Mouse (Mus musculus) lung, postnatal 0 days (tissue): ENCODE results near the gene Slain2. TPM values are rescaled to one million over a fixed set of nuclear protein-coding genes. Genes with fewer than 3 reads are reported as not detected.

Experiments used
- ATAC-seq: fragments of 200-750 bp; cut with Nextera tagmentation; 2 replicates; pipeline ENCODE4 v1.8.0; 2017; ENCODE audit warnings: moderate library complexity
- DNase-seq: peaks from one replicate; pipeline ENCODE4 v3.0.0-alpha.2; 2016; ENCODE audit warnings: low spot score
- H3K27ac ChIP-seq: fragments of 300-500 bp; sonication (generic); 2 replicates; pipeline ENCODE4 v1.5.1; 2014; ENCODE audit warnings: antibody characterized with exemption, mild to moderate bottlenecking, low read length, mixed read lengths
- H3K27me3 ChIP-seq: fragments of 300-500 bp; sonication (generic); replicated peaks from 2 replicates; pipeline ENCODE4 v1.6.1; 2014; ENCODE audit warnings: low read length, mixed read lengths; ENCODE audit not compliant: insufficient read depth
- H3K36me3 ChIP-seq: fragments of 300-500 bp; sonication (generic); 2 replicates; pipeline ENCODE4 v1.6.1; 2014; ENCODE audit warnings: low read length, mixed read lengths; ENCODE audit not compliant: insufficient read depth
- H3K4me1 ChIP-seq: fragments of 300-500 bp; sonication (generic); 2 replicates; pipeline ENCODE4 v1.6.1; 2014; ENCODE audit warnings: antibody characterized with exemption, low read depth, low read length, mixed read lengths; ENCODE audit not compliant: insufficient read depth
- H3K4me2 ChIP-seq: fragments of 300-500 bp; sonication (generic); replicated peaks from 2 replicates; pipeline ENCODE4 v1.6.1; 2014; ENCODE audit warnings: low read depth, mild to moderate bottlenecking, low read length, moderate library complexity, mixed read lengths
- H3K4me3 ChIP-seq: fragments of 300-500 bp; sonication (generic); 2 replicates; pipeline ENCODE4 v1.5.1; 2014; ENCODE audit warnings: low read depth, low read length
- H3K9ac ChIP-seq: fragments of 300-500 bp; sonication (generic); replicated peaks from 2 replicates; pipeline ENCODE4 v1.6.1; 2014; ENCODE audit warnings: low read depth, mild to moderate bottlenecking
- H3K9me3 ChIP-seq: fragments of 300-500 bp; sonication (generic); 2 replicates; pipeline ENCODE4 v1.6.1; 2016; ENCODE audit warnings: low read length, mixed read lengths
- CTCF ChIP-seq: IDR thresholded peaks from 2 replicates; pipeline ENCODE4 v1.5.1; 2016; ENCODE audit warnings: antibody characterized with exemption, mild to moderate bottlenecking
- EP300 ChIP-seq: IDR thresholded peaks from 2 replicates; pipeline ENCODE4 v1.6.1; 2016; ENCODE audit warnings: antibody characterized with exemption, mild to moderate bottlenecking, control low read depth
- WGBS: fragments of 180-500 bp; shearing (Covaris S2); extraction: QIAGEN DNeasy Blood & Tissue Kit; methylation state at CpG from one replicate; pipeline ENCODE4 v1.1.7; 2014; 5-methylcytosine and 5-hydroxymethylcytosine counted together
- polyA plus RNA-seq: library from polyadenylated mRNA; unstranded; fragments of >200 nt; fragmentation: Nextera tagmentation; extraction: Ambion mirVana; gene quantifications from 2 replicates; pipeline ENCODE4 v1.2.1, GENCODE M21; 2015

Gene Slain2
- polyA plus RNA-seq, 1 experiment from 2014 or later, result 13.4 TPM

- Histone ChIP-seq H3K27me3 (no peaks in the 10 kb centered on the region), H3K4me1 (no peaks in the 10 kb centered on the region), H3K27ac (no peak overlapping the region), H3K36me3 (no peaks in the 10 kb centered on the region), H3K9ac (no peak overlapping the region), H3K4me3 (no peak overlapping the region), H3K9me3 (no peaks in the 10 kb centered on the region), H3K4me2 (no peak overlapping the region)
- DNase-seq (no peak), ATAC-seq (no peak)
- TF ChIP-seq CTCF (no peak), EP300 (no peak)
- 72% methylated on average over 14 of the region's 14 CpGs for WGBS
Observed at GRCm38 (mm10) chr5:72869779-72870608, 44.1 kb upstream of the Slain2 start.

- H3K27ac ChIP-seq, result no peak overlapping the region
- no peaks in the 10 kb centered on the region for H3K36me3 ChIP-seq
- no peaks in the 10 kb centered on the region for H3K27me3 ChIP-seq
- DNase-seq, result no peak
- no peaks in the 10 kb centered on the region for H3K9me3 ChIP-seq
- WGBS, result 81% methylated on average over 4 of the region's 4 CpGs
- TF ChIP-seq EP300, result no peak
- peak; percentile 48 for TF ChIP-seq CTCF
- no peak overlapping the region for H3K9ac ChIP-seq
- H3K4me2 ChIP-seq, result no peak overlapping the region
- H3K4me3 ChIP-seq, result no peak overlapping the region
- ATAC-seq, result no peak
- no peaks in the 10 kb centered on the region for H3K4me1 ChIP-seq
Observed at GRCm38 (mm10) chr5:72871114-72871513, 43.0 kb upstream of the Slain2 start.

GRCm38 (mm10) chr5:72879736-72880135 lies 34.4 kb upstream of the Slain2 start:
- no peak for DNase-seq
- Histone ChIP-seq H3K9me3 (no peaks in the 10 kb centered on the region), H3K36me3 (no peaks in the 10 kb centered on the region), H3K4me2 (no peak overlapping the region), H3K4me1 (no peaks in the 10 kb centered on the region), H3K4me3 (no peak overlapping the region), H3K27me3 (no peaks in the 10 kb centered on the region), H3K9ac (no peak overlapping the region), H3K27ac (no peak overlapping the region)
- no peak for TF ChIP-seq EP300
- no peak for TF ChIP-seq CTCF
- WGBS, result 25% methylated on average over 5 of the region's 5 CpGs
- no peak for ATAC-seq

- H3K4me3 ChIP-seq, result no peak overlapping the region
- no peaks in the 10 kb centered on the region for H3K36me3 ChIP-seq
- H3K27ac ChIP-seq, result no peak overlapping the region
- ATAC-seq (no peak), DNase-seq (no peak)
- 52% methylated on average over 12 of the region's 12 CpGs for WGBS
- H3K4me1 ChIP-seq, result no peaks in the 10 kb centered on the region
- no peaks in the 10 kb centered on the region for H3K9me3 ChIP-seq
- no peaks in the 10 kb centered on the region for H3K27me3 ChIP-seq
- no peak for TF ChIP-seq CTCF
- TF ChIP-seq EP300, result no peak
- H3K9ac ChIP-seq, result no peak overlapping the region
- H3K4me2 ChIP-seq, result no peak overlapping the region
Observed at GRCm38 (mm10) chr5:72881748-72882411, 32.2 kb upstream of the Slain2 start.

GRCm38 (mm10) chr5:72882412-72882765 lies 31.7 kb upstream of the Slain2 start:
- H3K27ac ChIP-seq, result no peak overlapping the region

GRCm38 (mm10) chr5:72883706-72884105 lies 30.4 kb upstream of the Slain2 start:
- ATAC-seq, result no peak
- WGBS, result 35% methylated on average over 3 of the region's 3 CpGs

More at GRCm38 (mm10) chr5:72882412-72882765, 31.7 kb upstream of the Slain2 start:
- no peak for DNase-seq
- no peak for ATAC-seq
- no peaks in the 10 kb centered on the region for H3K36me3 ChIP-seq
- 46% methylated on average over 2 of the region's 2 CpGs for WGBS
- no peak overlapping the region for H3K4me2 ChIP-seq
- no peaks in the 10 kb centered on the region for H3K4me1 ChIP-seq
- H3K4me3 ChIP-seq, result no peak overlapping the region
- H3K9me3 ChIP-seq, result no peaks in the 10 kb centered on the region
- no peaks in the 10 kb centered on the region for H3K27me3 ChIP-seq
- no peak overlapping the region for H3K9ac ChIP-seq
- TF ChIP-seq CTCF, result no peak
- TF ChIP-seq EP300, result no peak

More at GRCm38 (mm10) chr5:72883706-72884105, 30.4 kb upstream of the Slain2 start:
- no peaks in the 10 kb centered on the region for H3K4me1 ChIP-seq
- no peak for TF ChIP-seq CTCF
- H3K27ac ChIP-seq, result no peak overlapping the region
- H3K27me3 ChIP-seq, result no peaks in the 10 kb centered on the region
- H3K4me3 ChIP-seq, result no peak overlapping the region
- DNase-seq, result peak; percentile 50
- no peaks in the 10 kb centered on the region for H3K9me3 ChIP-seq
- H3K4me2 ChIP-seq, result no peak overlapping the region
- H3K36me3 ChIP-seq, result no peaks in the 10 kb centered on the region
- H3K9ac ChIP-seq, result no peak overlapping the region
